Mouse (Mus musculus) small intestine, adult 2 months (tissue): ENCODE data around the gene Nol3.

Experiments used
- CTCF ChIP-seq: fragments of 200-500 bp; IDR thresholded peaks from 2 replicates; pipeline ENCODE4 v1.5.1; 2012; ENCODE audit warnings: low read depth, mild to moderate bottlenecking, control low read depth, inconsistent platforms, low read length, moderate library complexity, mixed read lengths; ENCODE audit not compliant: insufficient replicate concordance, insufficient read length; ENCODE audit errors: extremely low read depth
- POLR2A ChIP-seq: fragments of 200-500 bp; IDR thresholded peaks from 2 replicates; pipeline ENCODE4 v1.6.1; 2012; ENCODE audit warnings: low read depth, mild to moderate bottlenecking, control low read depth, inconsistent platforms, low read length, moderate library complexity

DNA sequence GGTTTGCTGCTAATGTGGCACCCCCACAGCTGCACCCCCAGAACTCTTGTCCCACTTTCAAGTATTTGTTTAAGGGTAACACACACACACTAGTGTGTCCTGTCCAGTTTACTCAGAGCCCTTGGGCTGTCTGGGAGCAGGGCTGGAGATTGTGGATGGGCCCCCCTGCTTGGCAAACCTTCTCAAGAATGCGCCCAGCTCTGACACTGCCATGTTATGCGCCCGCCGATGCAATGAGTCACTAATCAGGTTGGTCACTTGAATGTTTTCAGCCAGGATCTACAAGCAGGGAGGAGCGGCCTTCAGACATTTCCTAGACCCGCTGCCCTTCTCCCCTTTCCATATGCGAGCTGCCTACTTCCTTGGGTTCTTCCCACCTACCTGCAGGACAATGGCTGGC is 16.5 kb downstream of the Nol3 start:
- TF ChIP-seq POLR2A (no peak), CTCF (no peak)
